Mouse (Mus musculus) neutrophil, adult 59 days (primary cell): ENCODE measurements around the gene Zdhhc5. TPM values are rescaled to one million over a fixed set of nuclear protein-coding genes. Genes with fewer than 3 reads are reported as not detected.

Source experiments
- total RNA-seq, 2 experiments: library from RNA; stranded (reverse); gene quantifications; 1 replicate in 1 of 2; 2 replicates in 1 of 2; pipeline ENCODE4 v1.2.4; 2023

Zdhhc5 gene
- 10 to 100 TPM; 39.0 TPM for total RNA-seq

DNA sequence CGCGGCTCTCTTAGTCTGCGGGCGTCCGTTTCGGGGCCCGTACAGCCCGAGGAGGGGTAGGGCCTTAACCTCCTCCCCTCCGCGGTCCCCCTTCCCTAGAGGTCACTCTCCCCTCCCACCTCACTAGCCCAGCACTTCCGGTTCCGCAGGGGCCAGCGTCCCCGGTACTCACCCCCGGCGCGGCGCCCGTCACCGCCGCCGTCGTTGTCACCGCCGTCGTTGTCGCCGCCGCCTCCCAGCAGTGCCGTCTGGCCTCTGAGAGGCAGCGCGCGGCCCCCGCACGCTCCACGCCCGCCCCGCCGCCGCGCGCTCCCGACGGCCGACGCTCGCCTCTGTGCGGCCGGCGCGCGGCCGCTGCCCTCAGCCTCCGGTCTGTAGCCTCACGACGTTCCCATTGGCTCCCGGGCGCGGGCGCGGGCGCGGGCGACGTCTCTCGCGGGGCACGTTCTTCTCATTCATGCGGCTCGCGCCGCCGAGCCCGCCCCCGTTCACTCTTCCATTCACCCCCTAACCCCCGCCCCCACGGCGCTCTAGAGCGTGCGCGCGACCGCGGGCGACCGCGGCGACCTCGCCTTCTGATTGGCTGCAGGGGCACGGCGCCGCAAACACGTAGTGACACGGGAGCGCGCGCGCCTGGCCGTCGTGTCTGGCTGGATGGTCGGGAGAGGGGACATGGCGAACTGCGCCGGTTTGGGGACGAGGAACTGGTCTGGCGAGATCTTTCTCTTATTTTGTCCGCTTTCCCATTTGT lies at the start of gene Zdhhc5:
Gene Zdhhc5, minus strand, starts transcription at position 370 of the 751 bp plus-strand sequence.

GRCm38 (mm10) chr2:84743561-84743960 lies 28.6 kb upstream of the Zdhhc5 start, which contains the start of gene Gm19426:
TSS of gene Gm19426 (minus strand) at chr2:84743655.

GRCm38 (mm10) chr2:84733579-84734300 lies 18.8 kb upstream of the Zdhhc5 start, which contains the start of gene Ypel4:
TSS of gene Ypel4 (plus strand) at chr2:84734058.

DNA sequence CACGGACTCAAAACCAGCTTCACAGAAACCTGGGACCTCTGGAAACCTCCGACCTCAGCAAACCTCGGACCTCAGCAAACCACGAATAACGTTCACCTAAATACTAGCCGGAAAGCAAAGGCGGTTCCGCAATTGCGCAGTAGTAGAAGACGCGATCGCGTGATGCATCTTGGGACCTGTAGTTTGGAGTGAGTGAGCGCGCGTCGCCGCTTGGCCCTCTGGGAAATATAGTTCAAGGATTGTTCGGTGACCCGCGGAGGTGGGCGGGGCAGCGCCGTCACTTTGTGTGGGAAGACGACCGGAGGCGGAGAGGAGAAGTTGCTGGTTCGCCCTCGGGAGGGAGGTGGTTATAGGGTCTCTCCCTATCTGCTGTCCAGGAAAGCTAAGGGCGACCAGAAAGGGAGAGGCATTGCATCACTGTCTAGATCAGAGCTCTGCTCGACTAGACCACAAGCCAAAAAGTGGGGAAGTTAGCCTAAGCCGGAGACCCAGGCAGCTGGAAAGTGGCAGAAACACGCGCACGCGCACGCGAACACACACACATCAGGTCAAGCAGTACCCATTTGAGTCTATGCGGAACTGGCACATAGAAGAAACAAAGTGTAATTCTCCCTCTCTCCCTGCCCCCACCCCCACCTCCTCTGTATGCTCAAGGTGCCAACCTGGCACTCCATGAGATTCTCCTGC lies 12.3 kb upstream of the Zdhhc5 start, which contains the start of gene Clp1:
Gene Clp1, minus strand, starts transcription at position 179 of the 687 bp plus-strand sequence.

DNA sequence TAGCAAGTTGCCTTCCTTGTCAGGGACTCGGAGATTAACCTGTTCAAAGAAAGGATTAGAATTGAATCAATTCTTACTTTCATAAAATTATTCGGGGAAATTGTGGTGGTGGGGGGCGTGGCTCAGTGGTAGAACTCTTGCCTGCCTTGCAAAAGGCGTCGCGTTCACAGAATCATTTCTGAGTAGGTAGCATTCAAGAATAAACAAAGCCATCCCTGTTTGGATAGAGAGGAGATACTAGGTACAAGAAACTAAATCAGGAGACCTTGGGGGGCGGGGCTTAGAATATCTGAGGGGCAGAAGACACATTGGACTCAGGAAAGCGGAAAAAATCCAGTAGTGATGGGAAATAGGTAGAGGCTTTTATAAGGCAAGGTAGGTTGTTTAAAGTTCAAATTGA lies 36.0 kb downstream of the Zdhhc5 start, which contains the start of gene Tmx2:
Gene Tmx2, minus strand, starts transcription at position 125 of the 400 bp plus-strand sequence.

DNA sequence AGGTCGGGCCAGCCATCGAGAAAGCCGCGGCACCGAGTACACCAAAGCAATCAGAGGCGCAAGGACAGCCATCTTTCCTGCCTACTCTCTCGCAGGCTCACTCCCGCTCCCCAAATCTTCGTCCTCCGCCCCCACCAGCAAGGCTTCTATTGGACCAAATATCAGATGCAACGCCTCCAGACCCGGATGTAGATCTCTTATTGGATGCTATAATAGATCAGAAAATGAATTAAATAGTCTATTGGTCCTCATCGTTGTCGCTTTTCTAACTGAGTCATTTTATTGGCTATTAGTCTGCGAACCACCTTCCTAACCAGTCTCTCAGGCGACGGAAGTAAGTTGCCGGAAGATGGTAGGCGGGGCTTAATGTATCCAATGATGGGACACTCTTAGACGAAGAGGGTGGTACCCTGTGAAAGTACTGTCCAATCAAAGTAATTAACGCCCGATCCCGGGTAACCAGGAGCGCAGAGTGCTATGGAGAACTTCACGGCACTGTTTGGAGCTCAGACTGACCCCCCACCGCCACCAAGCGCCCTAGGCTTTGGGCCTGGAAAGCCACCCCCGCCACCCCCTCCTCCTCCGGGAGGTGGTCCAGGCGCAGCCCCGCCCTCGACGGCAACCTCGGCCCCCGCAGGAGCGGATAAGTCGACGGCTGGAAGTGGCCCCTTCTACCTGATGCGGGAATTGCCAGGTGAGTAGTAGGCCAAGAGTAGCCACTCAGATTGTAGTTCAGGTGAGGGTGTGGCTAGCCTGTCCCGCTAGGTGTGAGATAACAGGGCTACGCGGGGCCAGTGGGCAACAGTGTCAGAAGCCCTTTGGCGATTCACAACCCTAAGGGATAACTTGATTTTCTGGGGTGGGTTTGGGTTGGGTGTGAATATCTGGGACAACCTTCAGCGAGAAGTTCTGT lies 36.8 kb downstream of the Zdhhc5 start, which contains the start of the genes Gm28635 and Med19:
Gene Gm28635, minus strand, starts transcription at position 74 of the 913 bp plus-strand sequence.
Gene Med19, plus strand, starts transcription at position 435 of the 913 bp plus-strand sequence.

DNA sequence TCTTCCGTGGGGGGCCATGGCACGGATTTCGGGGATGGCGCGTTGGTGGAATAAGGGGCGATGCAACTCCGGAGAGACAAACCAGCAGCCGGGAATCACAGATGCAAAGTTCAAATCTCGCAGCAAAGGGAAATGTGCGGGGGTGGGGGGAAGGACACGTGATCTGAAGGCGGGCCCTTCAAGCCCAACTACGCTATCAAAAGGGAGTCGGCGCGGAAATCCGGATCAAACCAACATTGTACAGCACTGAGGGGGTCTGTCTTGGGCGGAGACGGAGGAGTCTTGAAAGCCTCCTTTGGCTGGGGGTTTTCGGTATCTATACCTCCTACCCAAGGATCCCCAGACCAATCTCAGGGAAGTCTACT lies 44.4 kb downstream of the Zdhhc5 start, which contains the start of gene Selenoh:
Gene Selenoh, minus strand, starts transcription at position 202 of the 365 bp plus-strand sequence.

GRCm38 (mm10) chr2:84658806-84659205 lies 56.2 kb downstream of the Zdhhc5 start, which contains the start of gene Btbd18:
TSS of gene Btbd18 (plus strand) at chr2:84659079.

DNA sequence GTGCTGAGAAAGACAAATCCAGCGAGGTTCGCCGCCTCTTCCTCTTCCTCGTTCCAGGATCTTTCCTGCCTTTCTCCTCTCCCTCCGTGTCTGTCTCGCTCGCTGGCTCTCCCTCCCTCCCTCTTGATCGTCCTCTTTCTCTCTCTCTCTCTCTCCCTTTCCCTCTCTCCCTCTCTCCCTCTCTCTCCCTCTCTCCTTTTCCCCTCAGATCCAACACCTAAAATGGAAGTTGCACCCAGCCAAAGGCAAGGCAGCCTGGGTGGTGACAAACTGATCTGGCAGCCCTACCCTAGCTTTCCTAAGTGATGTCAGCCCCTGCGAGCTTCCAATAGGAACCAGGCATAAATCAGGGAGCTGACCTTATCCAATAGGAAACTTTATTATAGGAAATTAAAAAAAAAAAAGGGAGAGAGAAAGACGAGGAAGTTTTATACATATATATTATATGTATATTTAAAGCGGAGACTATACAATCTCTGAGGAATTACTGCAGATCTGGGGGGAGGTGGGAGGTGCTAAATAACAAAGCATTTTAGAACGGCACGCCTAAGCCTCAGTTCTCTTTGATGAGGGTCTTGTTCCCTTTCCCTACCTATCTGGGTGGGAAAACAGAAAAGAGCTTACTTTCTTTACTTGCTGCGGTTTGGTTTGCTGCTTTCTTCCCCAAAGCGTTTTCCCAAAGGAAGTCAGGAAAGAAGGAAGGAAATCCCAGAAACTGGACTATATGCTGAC lies 64.3 kb downstream of the Zdhhc5 start, which contains the start of gene Ctnnd1:
Gene Ctnnd1, minus strand, starts transcription at position 302 of the 732 bp plus-strand sequence.

Other genes starting within 250 kb of the Zdhhc5 start
- 1 to 10 TPM; 3.2 to 4.5 TPM for gene Tfpi, start 238.4 kb downstream of the Zdhhc5 start, total RNA-seq
- gene Ctnnd1, start 64.4 kb downstream of the Zdhhc5 start, total RNA-seq = 10 to 100 TPM; 13.6 to 20.2 TPM
- not detected for gene Btbd18, start 56.1 kb downstream of the Zdhhc5 start, total RNA-seq
- gene Selenoh, start 44.4 kb downstream of the Zdhhc5 start, total RNA-seq = 10 to 100 TPM; 33.9 to 48.3 TPM
- gene Gm28635, start 37.1 kb downstream of the Zdhhc5 start, total RNA-seq = not detected
- 1 to 10 TPM; 8.7 to 9.4 TPM for gene Med19, start 36.8 kb downstream of the Zdhhc5 start, total RNA-seq
- 10 to 100 TPM; 16.0 to 17.0 TPM for gene Tmx2, start 36.0 kb downstream of the Zdhhc5 start, total RNA-seq
- 10 to 100 TPM; 16.4 to 22.9 TPM for gene Clp1, start 12.2 kb upstream of the Zdhhc5 start, total RNA-seq
- 1 to 10 TPM; 2.1 to 2.3 TPM for gene Ypel4, start 18.9 kb upstream of the Zdhhc5 start, total RNA-seq
- not detected for gene Gm19426, start 28.5 kb upstream of the Zdhhc5 start, total RNA-seq
- under 1 TPM; 0.20 to 0.90 TPM for gene Serping1, start 60.3 kb upstream of the Zdhhc5 start, total RNA-seq
- 10 to 100 TPM; 21.7 to 29.5 TPM for gene Ube2l6, start 83.6 kb upstream of the Zdhhc5 start, total RNA-seq
- gene Smtnl1, start 107.5 kb upstream of the Zdhhc5 start, total RNA-seq = under 1 TPM in 1 of 2 experiments, not detected in 1; 0.35 TPM
- 1 to 10 TPM; 5.6 to 7.0 TPM for gene Timm10, start 111.8 kb upstream of the Zdhhc5 start, total RNA-seq
- gene Slc43a1, start 123.7 kb upstream of the Zdhhc5 start, total RNA-seq = 10 to 100 TPM in 1 of 2 experiments, 1 to 10 TPM in 1; 6.7 to 11.0 TPM
- gene Rtn4rl2, start 171.5 kb upstream of the Zdhhc5 start, total RNA-seq = not detected
- 10 to 100 TPM; 38.7 to 54.8 TPM for gene Slc43a3, start 221.4 kb upstream of the Zdhhc5 start, total RNA-seq